Mouse (Mus musculus): ENCODE measurements at regions not wholly inside any gene's neighbourhood (a gene's known extent, or its start where the extent isn't known, plus 50 kb on each side); places are given as distances from the start of the nearest gene placed in this dataset.

- TF ChIP-seq CTCF (IDR thresholded peaks at IDR 0.05; ENCODE audit: control insufficient read depth, insufficient read depth, insufficient read length) (no peak), USF1 (IDR thresholded peaks at IDR 0.05; ENCODE audit: low read depth) (no peak), MYOD1 (IDR thresholded peaks at IDR 0.05; ENCODE audit: control insufficient read depth, insufficient read length, low read depth) (no peak), MYOG (IDR thresholded peaks at IDR 0.05; ENCODE audit: control insufficient read depth, extremely low read depth, insufficient read length) (no peak), CEBPB (IDR thresholded peaks at IDR 0.05; ENCODE audit: low read depth) (no peak), MAX (IDR thresholded peaks at IDR 0.05) (no peak)
These were observed 687.1 kb upstream of the Atxn7l3b start for GRCm38 (mm10) chr10:113615931-113616330.
